Mouse (Mus musculus) thymus, postnatal 14 days (tissue): ENCODE results near the gene Mpnd.

ENCODE experiments used
- DNase-seq: peaks from one replicate; pipeline ENCODE4 v3.0.0; 2021

Gene Mpnd

GRCm38 (mm10) chr17:56005415-56006061 is at the start of gene Mpnd, which contains the start of gene Stap2:
Gene Mpnd, plus strand, starts transcription at chr17:56005711.
Gene Stap2, minus strand, starts transcription at chr17:56005584.
- DNase-seq: no peak

DNA sequence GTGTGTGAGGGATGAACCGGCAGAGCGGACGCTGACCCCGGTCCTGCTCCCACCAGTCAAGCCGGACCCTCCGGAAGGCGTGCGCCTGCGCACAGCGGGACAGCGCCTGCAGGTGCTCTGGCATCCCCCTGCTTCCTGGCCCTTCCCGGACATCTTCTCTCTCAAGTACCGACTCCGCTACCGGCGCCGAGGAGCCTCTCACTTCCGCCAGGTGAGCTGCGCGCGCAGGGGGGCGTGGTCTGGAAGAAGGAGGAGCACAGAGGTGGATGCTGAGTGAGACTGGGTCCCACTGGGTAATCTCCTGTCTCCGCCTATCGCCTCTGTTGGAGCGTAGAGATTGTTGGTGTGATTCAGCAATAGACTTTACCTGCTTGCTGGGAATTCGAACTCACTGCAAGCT is 49.4 kb upstream of the Mpnd start:
- DNase-seq: peak; percentile 84

- no peak for DNase-seq
Observed at GRCm38 (mm10) chr17:55956591-55956990, 48.9 kb upstream of the Mpnd start.

DNA sequence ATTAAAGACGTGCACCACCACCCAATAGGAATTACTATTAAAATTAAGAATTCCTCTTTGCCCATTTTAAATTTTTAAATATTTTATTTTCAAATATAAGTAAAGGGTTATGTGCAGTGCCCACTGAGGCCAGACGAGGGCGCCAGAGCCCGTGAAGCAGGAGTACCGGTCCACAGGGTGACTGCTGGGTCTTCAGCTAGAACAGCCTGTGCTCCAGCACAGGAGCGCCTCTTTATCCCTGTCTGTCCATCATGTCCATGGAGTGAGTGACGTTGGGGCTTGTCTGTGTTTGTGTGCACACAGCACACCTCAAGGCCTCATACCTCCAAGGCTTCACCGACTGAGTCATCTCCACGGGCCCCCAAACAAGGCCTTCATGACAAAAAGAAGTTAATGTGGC is 48.3 kb upstream of the Mpnd start:
- peak; percentile 77 for DNase-seq

GRCm38 (mm10) chr17:55957726-55958583 is 47.6 kb upstream of the Mpnd start:
- DNase-seq: no peak

DNA sequence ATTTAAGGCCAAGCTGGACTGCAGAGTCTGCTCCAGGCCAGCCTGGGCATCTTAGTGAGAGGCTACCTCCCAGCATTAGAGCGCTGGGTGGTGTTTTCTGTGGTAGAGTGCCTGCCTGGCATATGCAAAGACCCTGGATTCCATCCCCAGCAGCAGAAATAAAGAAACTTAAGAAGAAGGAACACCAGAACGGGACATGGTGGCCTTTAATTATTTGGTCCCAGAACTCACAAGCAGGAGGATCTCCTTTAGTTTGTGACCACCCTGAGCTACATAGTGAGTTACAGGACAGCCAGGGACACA is 47.0 kb upstream of the Mpnd start:
- no peak for DNase-seq

DNA sequence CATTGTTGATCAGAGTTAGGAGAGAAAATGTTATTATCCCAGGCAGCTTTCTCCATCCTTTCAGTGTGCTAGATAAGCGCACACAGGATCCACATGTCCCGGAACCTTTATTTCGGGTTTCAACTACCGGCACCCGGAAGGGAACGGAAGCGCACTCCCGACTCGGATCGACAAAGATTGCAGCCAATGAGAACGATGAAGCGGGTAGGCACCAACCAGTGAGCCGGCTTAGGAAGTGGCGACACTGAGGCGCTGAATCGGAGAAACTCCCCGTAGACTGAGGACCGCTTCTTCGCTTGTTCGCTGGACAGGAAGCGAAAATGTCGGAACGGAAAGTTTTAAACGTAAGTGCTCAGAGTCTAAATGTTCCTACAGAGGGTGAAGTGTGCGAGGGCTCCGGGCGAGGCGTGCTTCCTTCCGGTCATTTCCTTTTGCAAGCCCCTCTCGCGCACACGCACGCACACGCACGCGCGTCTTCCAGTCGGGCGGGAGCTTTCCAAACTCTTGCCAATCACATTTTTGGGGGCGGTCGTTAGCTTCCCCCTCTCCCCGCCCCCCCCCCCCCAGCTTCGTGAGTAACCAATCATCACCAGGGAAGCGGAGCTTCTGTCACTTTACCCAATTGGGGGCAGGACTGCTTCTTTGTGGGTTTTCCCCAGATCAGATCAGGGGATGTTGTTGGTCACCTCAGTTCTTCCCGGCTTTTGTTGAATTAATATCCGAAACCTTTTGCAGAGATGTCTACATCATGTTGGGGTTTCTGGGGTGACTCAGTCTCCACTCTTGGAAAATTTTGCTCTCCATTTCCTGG is 46.4 kb upstream of the Mpnd start, which contains the start of gene Yju2:
TSS of gene Yju2 (plus strand) at position 182 of the 811 bp plus-strand sequence.
- DNase-seq: peak; percentile 91

GRCm38 (mm10) chr17:55959946-55960740 is 45.4 kb upstream of the Mpnd start:
- no peak for DNase-seq

DNA sequence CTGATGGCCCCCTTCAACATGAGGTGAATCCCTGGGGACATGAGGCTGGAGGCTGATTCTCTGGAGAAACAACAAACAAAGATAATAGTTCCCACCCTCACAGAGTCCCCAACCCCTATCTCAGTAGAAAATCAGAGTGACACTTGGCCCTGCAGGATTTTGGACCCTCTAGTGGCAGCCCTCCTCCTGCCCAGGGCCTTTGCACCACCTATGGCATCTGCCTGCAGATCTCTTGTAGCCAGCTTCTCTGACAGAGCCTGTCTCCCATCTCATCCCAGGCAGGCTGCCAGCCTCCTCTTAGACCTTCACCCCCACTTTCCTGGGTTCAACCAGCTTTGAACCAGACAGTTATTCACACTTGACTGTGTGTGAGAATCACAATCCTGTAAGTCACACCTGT is 44.7 kb upstream of the Mpnd start:
- DNase-seq: no peak

DNA sequence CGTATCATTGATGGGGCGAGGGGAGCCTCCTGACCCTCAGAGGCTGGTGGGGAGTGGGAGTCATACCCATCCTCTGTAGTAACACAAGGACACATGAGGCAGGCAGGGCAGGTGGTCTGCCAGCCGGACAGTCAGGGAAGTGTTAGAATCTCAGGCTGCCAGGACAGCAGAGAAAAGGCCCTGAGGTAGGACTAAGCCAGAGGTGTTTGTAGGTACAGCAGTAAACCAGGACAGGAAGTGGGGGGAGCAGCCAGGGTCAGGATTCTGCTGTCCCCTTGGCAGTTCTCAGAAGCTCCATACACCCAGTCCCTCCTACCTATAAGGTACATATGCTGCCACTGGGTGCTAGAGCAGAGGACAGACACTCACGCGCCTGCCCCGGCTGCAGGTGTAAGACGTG is 43.9 kb upstream of the Mpnd start:
- DNase-seq: no peak

GRCm38 (mm10) chr17:55963171-55963570 is 42.3 kb upstream of the Mpnd start:
- DNase-seq: no peak

GRCm38 (mm10) chr17:55964496-55964895 is 41.0 kb upstream of the Mpnd start:
- DNase-seq: no peak

GRCm38 (mm10) chr17:55964996-55965395 is 40.5 kb upstream of the Mpnd start:
- no peak for DNase-seq

DNA sequence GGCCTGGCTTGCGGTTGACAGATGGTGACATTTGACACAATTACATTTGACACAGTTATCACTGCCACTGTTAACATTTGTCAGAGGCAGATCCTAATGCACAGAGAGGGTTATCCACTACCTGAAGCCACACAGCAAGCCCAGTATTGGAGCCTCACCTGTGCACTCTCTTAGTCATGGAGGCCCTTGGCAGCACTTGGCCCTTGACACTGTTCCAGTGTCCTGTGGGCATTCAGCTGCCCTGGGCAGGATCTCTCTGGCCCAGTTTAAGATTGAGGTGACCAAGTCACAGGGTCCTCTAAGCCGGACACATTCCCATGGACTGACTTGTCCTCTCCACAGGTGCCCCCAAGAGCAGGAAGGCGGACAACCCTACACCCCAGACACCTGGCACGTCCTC is 38.3 kb upstream of the Mpnd start:
- DNase-seq: no peak

GRCm38 (mm10) chr17:55968210-55968609 is 37.3 kb upstream of the Mpnd start:
- DNase-seq: no peak

GRCm38 (mm10) chr17:55969560-55969959 is 36.0 kb upstream of the Mpnd start:
- DNase-seq: no peak

- DNase-seq: no peak
Observed at GRCm38 (mm10) chr17:55969966-55970891, 35.3 kb upstream of the Mpnd start, which contains the start of gene Shd. Gene Shd, plus strand, starts transcription at chr17:55970467.

- DNase-seq: no peak
Observed at GRCm38 (mm10) chr17:55971453-55971852, 34.1 kb upstream of the Mpnd start.

- peak; percentile 80 for DNase-seq
Observed at GRCm38 (mm10) chr17:55976255-55976862, 29.2 kb upstream of the Mpnd start.

- DNase-seq: no peak
Observed at GRCm38 (mm10) chr17:55977301-55977700, 28.2 kb upstream of the Mpnd start.
